In genomic region chr3:34457821-34458220, GRCm38 (mm10) we compare ENCODE assay signal across 14 mouse cellular contexts.
"Had no signal": no experiment of that assay in that cellular context is flagged by ENCODE, and none has a peak within 500 bp of the region (broad histone marks: within the 10 kb centered on the region; RNA-seq: fewer than 3 reads in every experiment).

No protein-coding gene starts in this region.

- H3K4me3 ChIP-seq: left cerebral cortex, adult 2 months; limb, embryonic 10.5 days; liver, embryonic 15.5 days; midbrain, embryonic 13.5 days; myocyte; neural tube, embryonic 15.5 days; stomach, embryonic 15.5 days had no signal

- DNase-seq: kidney, adult 8-10 months; kidney, postnatal 25 days; lung, adult 2 months; lung, postnatal 36 days; thymus, adult 2 months; thymus, postnatal 36 days had no signal

- H3K4me1 ChIP-seq: liver, embryonic 15.5 days; stomach, embryonic 15.5 days had no signal

- H3K27me3 ChIP-seq: liver, embryonic 15.5 days; neural tube, embryonic 15.5 days; stomach, embryonic 15.5 days had no signal

- H3K9me3 ChIP-seq: limb, embryonic 10.5 days; liver, embryonic 15.5 days; midbrain, embryonic 13.5 days; neural tube, embryonic 15.5 days; stomach, embryonic 15.5 days had no signal

- H3K27ac ChIP-seq: left cerebral cortex, adult 2 months; limb, embryonic 10.5 days; liver, embryonic 15.5 days; midbrain, embryonic 13.5 days; neural tube, embryonic 15.5 days; stomach, embryonic 15.5 days had no signal

- H3K4me2 ChIP-seq: liver, embryonic 11.5 days; liver, embryonic 15.5 days; midbrain, embryonic 13.5 days; neural tube, embryonic 15.5 days; stomach, embryonic 15.5 days had no signal

- H3K36me3 ChIP-seq: limb, embryonic 10.5 days; liver, embryonic 15.5 days; midbrain, embryonic 13.5 days; neural tube, embryonic 15.5 days; stomach, embryonic 15.5 days had no signal

- H3K9ac ChIP-seq: liver, embryonic 15.5 days; midbrain, embryonic 13.5 days; neural tube, embryonic 15.5 days; stomach, embryonic 15.5 days had no signal
